Mouse (Mus musculus) layer of hippocampus, adult 2 months (tissue): ENCODE data around the gene Msh4. TPM values are rescaled to one million over a fixed set of nuclear protein-coding genes. Genes with fewer than 3 reads are reported as not detected.

Source experiments
- DNase-seq, 2 experiments: peaks; one replicate each; pipeline ENCODE4 v3.0.0; 2022; ENCODE audit warnings: low spot score in 2 of 2
- H3K27ac ChIP-seq: fragments of 200-600 bp; 2 replicates; pipeline ENCODE4 v1.8.1; 2022
- H3K4me3 ChIP-seq: fragments of 200-600 bp; 2 replicates; pipeline ENCODE4 v1.8.1; 2022; ENCODE audit warnings: mild to moderate bottlenecking
- CTCF ChIP-seq: fragments of 200-600 bp; conservative IDR thresholded peaks from 2 replicates; pipeline ENCODE4 v1.8.1; 2022; ENCODE audit warnings: antibody characterized with exemption, mild to moderate bottlenecking, moderate library complexity
- total RNA-seq, 2 experiments: library from RNA; stranded (reverse); gene quantifications; 2 replicates each; pipeline ENCODE4 v1.2.3; 2021

Gene Msh4
- total RNA-seq, 2 experiments from 2014 or later = 0.49 to 0.51 TPM

DNA sequence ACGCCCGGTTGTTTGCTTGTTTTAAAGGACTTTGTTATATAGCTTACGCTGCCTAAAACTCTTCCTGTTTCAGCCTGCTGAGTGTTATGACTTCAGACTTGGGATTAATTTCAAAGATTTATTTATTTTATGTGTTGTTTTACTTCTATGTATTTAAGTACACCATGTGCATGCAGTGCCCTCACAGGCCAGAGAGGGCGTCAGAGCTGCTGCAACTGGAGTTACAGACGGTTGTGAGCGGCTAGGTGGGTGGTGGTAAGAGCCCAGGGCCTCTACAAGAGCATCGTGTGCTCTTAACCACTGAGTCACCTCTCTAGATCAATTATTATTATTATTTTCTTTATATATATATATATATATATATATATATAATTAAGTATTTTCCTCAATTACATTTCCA is 20.4 kb upstream of the Msh4 start:
- H3K4me3 ChIP-seq = no peak overlapping the region
- H3K27ac ChIP-seq = no peak overlapping the region
- TF ChIP-seq CTCF = peak; percentile 18; the same call in 1 of the 2 replicates
- DNase-seq = no peak

DNA sequence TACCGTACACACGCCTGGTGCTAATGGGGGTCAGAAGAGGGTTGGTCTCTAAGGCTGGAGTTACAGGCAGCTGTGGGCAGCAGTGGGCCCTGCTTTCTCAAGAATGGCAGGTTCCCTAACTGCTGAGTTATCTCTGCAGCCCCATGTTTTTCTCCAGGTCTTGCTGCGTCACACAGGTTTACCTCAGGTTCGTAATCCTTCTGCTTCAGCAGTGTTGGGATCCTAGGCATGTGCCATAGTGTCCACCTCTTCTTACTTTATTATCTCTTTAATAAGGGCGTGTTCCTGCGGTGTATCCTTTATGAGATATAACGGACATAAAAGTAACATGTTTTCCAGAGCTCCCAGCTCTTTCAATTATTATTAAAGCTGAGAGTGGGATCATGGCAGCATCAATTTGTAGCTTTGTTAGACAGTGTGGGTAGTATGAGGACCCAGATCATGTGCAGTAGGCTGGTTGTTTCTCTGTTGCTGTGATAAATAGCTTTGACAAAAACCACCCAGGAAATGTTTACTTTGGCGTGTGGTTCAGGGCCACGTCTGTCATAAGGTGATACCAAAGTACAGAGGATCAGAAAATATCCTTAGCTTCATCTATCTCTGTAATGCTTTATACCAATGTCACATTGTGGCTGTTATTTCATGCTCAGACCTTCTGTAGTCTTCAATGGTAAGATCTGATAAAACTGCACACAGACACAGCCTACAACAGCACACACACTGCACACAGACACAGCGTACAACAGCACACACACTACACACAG is 15.4 kb upstream of the Msh4 start:
- TF ChIP-seq CTCF = no peak
- no peak for DNase-seq

DNA sequence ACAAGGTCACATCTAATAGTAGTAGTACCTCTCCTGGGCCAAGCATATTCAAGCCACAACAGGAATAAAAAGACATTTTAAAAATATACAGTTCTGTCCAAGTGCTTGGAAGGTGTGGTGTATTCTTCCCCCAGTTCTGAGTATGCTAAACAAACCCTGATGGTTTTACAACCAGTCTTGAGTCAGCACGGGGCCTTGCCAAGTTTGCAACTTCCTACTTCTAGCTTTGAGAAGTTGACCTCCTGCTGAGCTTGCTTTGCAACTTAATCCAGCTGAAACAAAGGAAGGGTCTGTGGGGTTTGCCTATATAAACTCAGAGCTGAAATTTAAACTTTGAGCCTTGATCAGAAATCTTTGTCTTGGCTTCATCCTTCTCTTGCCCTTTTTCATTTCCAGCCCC is 11.3 kb upstream of the Msh4 start:
- TF ChIP-seq CTCF = no peak
- DNase-seq = no peak

More for the DNA sequence above, 15.4 kb upstream of the Msh4 start:
- no peak overlapping the region for H3K27ac ChIP-seq
- H3K4me3 ChIP-seq = no peak overlapping the region

GRCm38 (mm10) chr3:153913510-153914243 is 7.7 kb upstream of the Msh4 start:
- peak; percentile 40 for TF ChIP-seq CTCF
- Histone ChIP-seq H3K4me3 (peak overlapping the region; percentile 72), H3K27ac (peak overlapping the region; percentile 99)
- DNase-seq = no peak

More for the DNA sequence above, 11.3 kb upstream of the Msh4 start:
- H3K4me3 ChIP-seq = no peak overlapping the region
- no peak overlapping the region for H3K27ac ChIP-seq

GRCm38 (mm10) chr3:153912546-153913509 is 6.9 kb upstream of the Msh4 start, which contains the start of gene Rabggtb:
Gene Rabggtb, minus strand, starts transcription at chr3:153913009.
- TF ChIP-seq CTCF = no peak
- DNase-seq = peak; percentile 94 to 95
- Histone ChIP-seq H3K27ac (peak within 1 kb of the TSS; percentile 99), H3K4me3 (peak within 1 kb of the TSS; percentile 72)

GRCm38 (mm10) chr3:153911882-153912440 is 6.0 kb upstream of the Msh4 start:
- H3K27ac ChIP-seq = peak overlapping the region; percentile 99
- no peak for TF ChIP-seq CTCF
- no peak for DNase-seq
- peak overlapping the region; percentile 72 for H3K4me3 ChIP-seq

DNA sequence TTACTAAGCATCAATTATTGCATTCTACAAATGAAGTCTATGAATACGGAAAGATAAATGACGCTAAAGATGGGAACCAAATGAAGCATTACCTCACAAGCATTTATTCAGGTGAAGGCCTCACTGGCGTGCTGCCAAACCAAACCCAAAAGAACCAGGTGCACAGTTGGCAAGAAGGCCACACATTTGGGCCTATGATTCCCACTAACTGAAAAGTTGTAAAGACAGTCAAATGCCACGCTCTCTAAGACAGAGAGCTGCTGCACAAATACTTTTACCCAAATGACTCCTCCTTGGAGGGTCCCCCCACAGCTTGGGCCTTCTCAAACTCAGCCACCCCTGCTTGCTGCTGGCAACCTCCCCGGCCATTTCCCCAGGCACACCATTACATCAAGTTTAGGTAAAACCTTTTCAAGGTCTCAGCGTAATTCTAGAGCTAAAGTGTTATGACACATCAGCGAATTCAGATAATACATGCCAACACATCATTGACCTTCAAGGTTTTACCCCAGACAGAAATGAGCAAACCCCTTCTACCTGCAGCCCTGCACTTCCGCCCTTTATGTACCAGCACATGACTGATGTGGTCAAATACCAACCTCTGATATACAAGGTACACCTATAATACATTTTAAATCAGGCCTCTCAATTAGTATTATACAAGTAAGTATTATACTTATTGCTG is 5.4 kb upstream of the Msh4 start:
- H3K4me3 ChIP-seq = peak overlapping the region; percentile 72
- no peak for TF ChIP-seq CTCF
- peak overlapping the region; percentile 99; the same call in 1 of the 2 replicates for H3K27ac ChIP-seq
- no peak for DNase-seq

DNA sequence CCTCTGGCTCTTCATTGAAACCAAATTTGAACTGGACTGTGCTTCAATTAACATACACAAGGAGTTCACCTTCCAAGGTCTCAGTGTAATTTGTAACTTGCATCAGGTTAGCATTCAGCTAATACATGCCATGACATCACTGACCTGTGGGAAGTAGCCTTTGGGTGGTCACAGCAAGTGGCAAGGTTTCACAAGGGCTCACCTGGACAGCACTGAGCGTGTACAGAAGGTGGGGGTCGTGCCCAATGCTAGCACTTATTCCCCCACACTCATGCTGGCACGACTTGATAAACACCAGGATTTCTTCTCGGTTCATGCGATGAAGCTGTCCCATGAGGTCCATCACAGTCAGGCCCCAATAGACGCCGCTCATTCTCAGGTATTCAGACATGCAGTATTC is 4.6 kb upstream of the Msh4 start:
- no peak for TF ChIP-seq CTCF
- peak overlapping the region; percentile 72 for H3K4me3 ChIP-seq
- DNase-seq = no peak
- H3K27ac ChIP-seq = no peak overlapping the region; the same call in 1 of the 2 replicates

DNA sequence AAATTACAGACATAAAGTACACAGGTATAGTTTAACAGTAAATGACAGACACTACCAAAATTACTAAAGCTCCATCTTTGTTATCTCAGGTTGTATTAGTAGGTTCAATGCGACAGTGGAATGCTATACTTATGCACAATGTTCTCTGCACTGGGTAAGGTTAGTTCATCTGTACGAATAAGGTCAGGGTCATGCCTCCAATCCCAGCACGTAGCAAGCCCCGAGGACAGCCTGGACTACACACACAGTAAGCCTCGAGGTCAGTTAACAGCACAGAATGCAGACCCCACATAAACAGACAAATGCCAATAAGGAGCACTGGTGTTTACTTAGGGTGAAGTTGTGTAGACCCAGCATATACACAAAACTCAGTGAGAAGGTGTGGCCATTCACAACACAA is 3.0 kb upstream of the Msh4 start:
- TF ChIP-seq CTCF = no peak
- Histone ChIP-seq H3K4me3 (no peak overlapping the region; the same call in 1 of the 2 replicates), H3K27ac (no peak overlapping the region)
- DNase-seq = no peak

GRCm38 (mm10) chr3:153905251-153906135 is 445 bp downstream of the Msh4 start:
- Histone ChIP-seq H3K4me3 (no peak overlapping the region), H3K27ac (no peak overlapping the region)
- no peak for TF ChIP-seq CTCF
- DNase-seq = peak in 1 of 2 experiments; percentile 10

DNA sequence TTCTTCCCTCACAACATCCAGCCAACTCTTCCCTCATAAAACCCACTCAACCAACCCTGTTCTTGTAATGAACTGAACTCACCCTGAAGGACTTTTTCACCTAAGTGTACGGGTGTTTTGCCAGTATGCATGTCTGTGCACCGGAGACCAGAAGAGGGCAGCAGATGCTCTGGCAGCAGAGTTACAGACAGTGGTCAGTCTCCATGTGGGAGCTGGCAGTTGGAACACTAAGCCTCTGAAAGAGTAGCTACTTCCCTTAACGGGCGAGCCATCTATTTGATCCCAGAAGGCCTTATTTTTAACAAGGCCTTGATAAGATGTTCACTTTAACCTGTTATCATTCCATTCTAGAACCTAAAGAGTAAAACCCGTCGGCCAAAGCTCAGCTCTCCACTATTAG is 1.4 kb downstream of the Msh4 start:
- DNase-seq = no peak
- no peak overlapping the region for H3K4me3 ChIP-seq
- no peak overlapping the region for H3K27ac ChIP-seq
- TF ChIP-seq CTCF = peak; percentile 76
